Mouse (Mus musculus) liver, embryonic 14.5 days (tissue): ENCODE results near the gene Baz2b. TPM values are rescaled to one million over a fixed set of nuclear protein-coding genes. Genes with fewer than 3 reads are reported as not detected.

Experiments used
- ATAC-seq: fragments of 200-750 bp; cut with Nextera tagmentation; 2 replicates; pipeline ENCODE4 v1.8.0; 2017; ENCODE audit warnings: moderate number of reproducible peaks, mild to moderate bottlenecking, moderate library complexity; ENCODE audit not compliant: insufficient read depth
- DNase-seq, 3 experiments: peaks; one replicate each; pipeline ENCODE4 v3.0.0-alpha.2; 2012 to 2013; ENCODE audit warnings: low read depth in 3 of 3, low spot score in 3 of 3
- H3K27ac ChIP-seq: fragments of 300-500 bp; sonication (generic); 2 replicates; pipeline ENCODE4 v1.5.1; 2014; ENCODE audit warnings: moderate library complexity, mild to moderate bottlenecking, control low read depth, inconsistent platforms
- H3K27me3 ChIP-seq: fragments of 300-500 bp; sonication (generic); 2 replicates; pipeline ENCODE4 v1.6.1; 2014; ENCODE audit warnings: mild to moderate bottlenecking, low read length, moderate library complexity; ENCODE audit not compliant: control insufficient read depth, insufficient read depth
- H3K36me3 ChIP-seq: fragments of 300-500 bp; sonication (generic); replicated peaks from 2 replicates; pipeline ENCODE4 v1.6.1; 2014; ENCODE audit warnings: low read depth; ENCODE audit not compliant: control insufficient read depth, insufficient read depth
- H3K4me1 ChIP-seq, 2 experiments: fragments of 200-500 bp in 1 of 2; fragments of 300-500 bp in 1 of 2; sonication (generic) in 1 of 2; replicated peaks; 2 replicates each; pipeline ENCODE4 v1.6.1; 2012 to 2014; ENCODE audit warnings: antibody characterized with exemption in 1 of 2, inconsistent platforms in 1 of 2, low read length in 1 of 2; ENCODE audit not compliant: control insufficient read depth in 2 of 2, insufficient read depth in 2 of 2
- H3K4me2 ChIP-seq: fragments of 300-500 bp; sonication (generic); 2 replicates; pipeline ENCODE4 v1.6.1; 2014; ENCODE audit warnings: low read depth, mild to moderate bottlenecking, control low read depth, moderate library complexity
- H3K4me3 ChIP-seq, 2 experiments: fragments of 200-500 bp in 1 of 2; fragments of 300-500 bp in 1 of 2; sonication (generic) in 1 of 2; 2 replicates each; pipeline ENCODE4 v1.5.1; 2012 to 2014; ENCODE audit warnings: low read depth in 2 of 2, low read length in 2 of 2, mild to moderate bottlenecking in 2 of 2, control low read depth in 1 of 2, inconsistent platforms in 1 of 2, moderate library complexity in 1 of 2; ENCODE audit not compliant: insufficient read depth in 1 of 2
- H3K9ac ChIP-seq: fragments of 300-500 bp; sonication (generic); replicated peaks from 2 replicates; pipeline ENCODE4 v1.6.1; 2014; ENCODE audit warnings: mild to moderate bottlenecking, control low read depth, moderate library complexity
- H3K9me3 ChIP-seq: fragments of 300-500 bp; sonication (generic); 2 replicates; pipeline ENCODE4 v1.6.1; 2016; ENCODE audit warnings: low read length, mixed read lengths; ENCODE audit not compliant: control insufficient read depth
- CTCF ChIP-seq: IDR thresholded peaks from 2 replicates; pipeline ENCODE4 v1.5.1; 2016; ENCODE audit warnings: antibody characterized with exemption, low read depth, control low read depth
- EP300 ChIP-seq: IDR thresholded peaks from 2 replicates; pipeline ENCODE4 v1.6.1; 2016; ENCODE audit warnings: antibody characterized with exemption, low read depth
- WGBS: fragments of 180-500 bp; shearing (Covaris S2); extraction: QIAGEN DNeasy Blood & Tissue Kit; methylation state at CpG from one replicate; pipeline ENCODE4 v1.1.7; 2014; ENCODE audit not compliant: insufficient replicate concordance; 5-methylcytosine and 5-hydroxymethylcytosine counted together
- polyA plus RNA-seq, 2 experiments: library from polyadenylated mRNA; depleted of rRNA in 1 of 2; stranded (reverse) in 1 of 2; unstranded in 1 of 2; fragments of >200 nt; fragmentation: Nextera tagmentation in 1 of 2; extraction: Ambion mirVana in 1 of 2; gene quantifications; 2 replicates each; pipeline versions ENCODE4 v1.2.1 to v1.2.3; 2012 to 2014

Gene Baz2b
- polyA plus RNA-seq, 2 experiments, result 9.1 to 11.0 TPM

- no peak for TF ChIP-seq EP300
- TF ChIP-seq CTCF, result no peak; the same call in 1 of the 2 replicates
- no peak overlapping the region for H3K4me3 ChIP-seq
- H3K9me3 ChIP-seq, result no peaks in the 10 kb centered on the region
- H3K4me2 ChIP-seq, result no peak overlapping the region
- no peak overlapping the region for H3K27ac ChIP-seq
- H3K27me3 ChIP-seq, result no peaks in the 10 kb centered on the region
- no peaks in the 10 kb centered on the region for H3K4me1 ChIP-seq
- no peaks in the 10 kb centered on the region for H3K36me3 ChIP-seq
- ATAC-seq (no peak), DNase-seq (no peak)
- H3K9ac ChIP-seq, result no peak overlapping the region
- 25% methylated on average over 2 of the region's 2 CpGs for WGBS
Measured at GRCm38 (mm10) chr2:60181696-60182095, 27.9 kb downstream of the Baz2b start.

- H3K4me2 ChIP-seq, result no peak overlapping the region
- WGBS, result 71% methylated on average over 3 of the region's 3 CpGs
- no peak overlapping the region for H3K27ac ChIP-seq
- TF ChIP-seq EP300 (no peak), CTCF (no peak)
- no peak for ATAC-seq
- no peak for DNase-seq
- H3K36me3 ChIP-seq, result no peaks in the 10 kb centered on the region
- H3K27me3 ChIP-seq, result no peaks in the 10 kb centered on the region
- no peak overlapping the region for H3K9ac ChIP-seq
- no peak overlapping the region for H3K4me3 ChIP-seq
- H3K9me3 ChIP-seq, result no peaks in the 10 kb centered on the region
- no peaks in the 10 kb centered on the region for H3K4me1 ChIP-seq
Measured at GRCm38 (mm10) chr2:60177490-60177889, 32.1 kb downstream of the Baz2b start.

GRCm38 (mm10) chr2:60176087-60176486 is 33.6 kb downstream of the Baz2b start:
- no peaks in the 10 kb centered on the region for H3K27me3 ChIP-seq
- no peak overlapping the region for H3K9ac ChIP-seq
- no peak overlapping the region for H3K4me3 ChIP-seq
- no peak for DNase-seq
- no peaks in the 10 kb centered on the region for H3K9me3 ChIP-seq
- ATAC-seq, result no peak
- H3K4me2 ChIP-seq, result no peak overlapping the region
- TF ChIP-seq CTCF (no peak), EP300 (no peak)
- no peaks in the 10 kb centered on the region for H3K4me1 ChIP-seq
- 47% methylated on average over 5 of the region's 5 CpGs for WGBS
- H3K27ac ChIP-seq, result no peak overlapping the region
- H3K36me3 ChIP-seq, result no peaks in the 10 kb centered on the region

GRCm38 (mm10) chr2:60175078-60175477 is 34.6 kb downstream of the Baz2b start:
- H3K9me3 ChIP-seq, result no peaks in the 10 kb centered on the region
- no peaks in the 10 kb centered on the region for H3K27me3 ChIP-seq
- no peaks in the 10 kb centered on the region for H3K36me3 ChIP-seq
- WGBS, result 53% methylated on average over 2 of the region's 4 CpGs
- ATAC-seq (no peak), DNase-seq (no peak)
- H3K27ac ChIP-seq, result no peak overlapping the region
- H3K9ac ChIP-seq, result no peak overlapping the region
- no peak overlapping the region for H3K4me2 ChIP-seq
- H3K4me3 ChIP-seq, result no peak overlapping the region
- H3K4me1 ChIP-seq, result no peaks in the 10 kb centered on the region
- TF ChIP-seq EP300 (no peak), CTCF (no peak)

GRCm38 (mm10) chr2:60173595-60173994 is 36.0 kb downstream of the Baz2b start:
- Histone ChIP-seq H3K4me3 (no peak overlapping the region), H3K27me3 (no peaks in the 10 kb centered on the region), H3K36me3 (no peaks in the 10 kb centered on the region), H3K9me3 (no peaks in the 10 kb centered on the region), H3K4me1 (no peaks in the 10 kb centered on the region), H3K4me2 (no peak overlapping the region), H3K9ac (no peak overlapping the region), H3K27ac (no peak overlapping the region)
- DNase-seq, result no peak
- TF ChIP-seq EP300 (no peak), CTCF (no peak)
- 80% methylated on average over 4 of the region's 4 CpGs for WGBS
- no peak for ATAC-seq
